Mouse (Mus musculus): Measurements from ENCODE around the gene Rnf157. TPM values are rescaled to one million over a fixed set of nuclear protein-coding genes. Genes with fewer than 3 reads are reported as not detected.

Rnf157 gene
- polyA plus RNA-seq (2012; rRNA removed): 3.1 and 5.1 TPM in 2 replicates

GRCm38 (mm10) chr11:116412904-116413630 lies at the start of gene Rnf157:
Rnf157 (minus strand) TSS chr11:116413032.

DNA sequence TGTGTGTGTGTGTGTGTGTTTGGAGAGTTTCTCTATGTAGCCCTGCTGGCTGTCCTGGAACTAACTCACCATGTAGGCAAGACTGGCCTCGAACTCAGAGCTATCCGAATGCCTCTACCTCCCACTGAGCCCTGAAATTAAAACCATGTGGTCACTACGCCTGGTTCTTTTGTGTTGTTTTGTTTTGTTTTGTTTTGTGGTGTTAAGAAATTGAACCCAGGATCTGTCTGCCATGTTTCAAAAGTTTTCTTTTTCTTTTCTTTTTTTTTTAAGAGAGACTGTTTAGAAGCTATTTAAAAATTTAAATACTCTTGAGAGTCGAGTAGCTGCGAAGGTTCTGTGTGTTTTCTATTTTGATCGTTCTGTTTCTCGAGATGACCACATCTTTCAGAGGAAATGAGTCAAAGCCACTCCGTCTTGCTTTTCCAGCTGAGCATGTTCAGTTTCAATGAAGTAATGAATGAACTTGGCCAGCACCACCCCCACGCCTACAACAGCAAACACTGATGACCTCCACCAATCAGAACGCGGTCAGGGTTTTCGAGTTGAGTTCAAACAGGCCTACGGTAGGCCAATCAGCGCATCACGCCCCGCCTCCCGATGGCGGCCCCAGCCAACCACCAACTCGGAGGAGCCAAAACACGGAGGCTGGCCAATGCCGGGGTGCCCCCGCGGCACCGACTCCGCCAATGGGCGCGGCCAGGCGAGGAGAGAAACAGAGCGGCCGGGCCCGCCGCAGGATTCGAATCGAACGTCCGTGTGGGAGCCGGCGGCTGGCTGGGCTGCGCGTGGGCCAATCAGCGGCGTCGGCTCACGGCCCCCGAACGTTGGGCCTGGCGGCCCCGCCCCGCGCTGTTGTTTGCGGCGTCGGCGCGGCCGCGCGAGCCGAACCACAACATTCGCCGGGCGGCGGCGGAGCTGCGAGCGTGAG lies 20.8 kb upstream of the Rnf157 start, which contains the start of gene Ubald2:
Ubald2 (plus strand) TSS at position 739 of the 931 bp plus-strand sequence.

GRCm38 (mm10) chr11:116335244-116336036 lies 77.4 kb downstream of the Rnf157 start, which contains the start of gene Foxj1:
Foxj1 (minus strand) TSS chr11:116335399.

DNA sequence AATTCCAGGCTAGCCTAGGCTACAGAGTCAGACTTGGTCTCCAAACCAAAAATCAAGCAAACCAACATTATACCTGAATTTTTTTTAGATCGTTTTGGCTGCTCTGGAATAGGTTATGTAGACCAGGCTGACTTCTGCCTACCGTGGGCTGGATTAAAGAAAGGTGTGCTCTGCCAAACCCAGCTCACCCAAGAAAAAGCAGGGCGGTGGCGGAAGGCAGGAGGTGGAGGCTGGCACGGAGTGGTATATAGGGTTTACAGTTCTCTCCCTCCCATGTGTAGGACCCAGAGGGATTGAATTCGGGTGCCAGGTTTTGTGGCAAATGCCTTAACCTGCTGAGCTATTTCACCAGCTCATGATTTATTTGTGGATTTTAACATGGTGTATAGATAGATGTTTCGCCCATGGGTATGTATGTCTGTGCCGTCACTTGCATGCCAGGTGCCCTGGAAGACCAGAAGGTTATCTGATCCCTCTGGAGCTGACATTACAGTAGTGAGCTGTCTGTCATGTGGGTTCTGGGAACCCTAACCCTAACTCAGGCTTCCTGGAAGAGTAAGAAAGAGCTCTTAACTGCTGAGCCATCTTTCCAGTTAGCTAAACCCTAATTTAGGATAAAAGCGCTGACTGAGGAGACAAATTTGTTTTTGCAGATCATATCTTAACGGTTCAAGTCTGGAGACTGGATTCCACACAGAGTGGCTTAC lies 105.7 kb downstream of the Rnf157 start, which contains the start of gene Exoc7:
Exoc7 (minus strand) TSS at position 215 of the 707 bp plus-strand sequence.

Other genes with a start within 250 kb of the Rnf157 start
- gene Fbf1, start 244.9 kb downstream of the Rnf157 start, polyA plus RNA-seq (2012; rRNA removed): 12.7 and 13.8 TPM in 2 replicates
- 38.5 and 41.2 TPM in 2 replicates for gene Ten1, start 214.2 kb downstream of the Rnf157 start, polyA plus RNA-seq (2012; rRNA removed)
- gene Acox1, start 214.0 kb downstream of the Rnf157 start, polyA plus RNA-seq (2012; rRNA removed): 78.2 and 84.8 TPM in 2 replicates
- gene Evpl, start 175.0 kb downstream of the Rnf157 start, polyA plus RNA-seq (2012; rRNA removed): 13.5 and 16.2 TPM in 2 replicates
- gene Srp68, start 138.8 kb downstream of the Rnf157 start, polyA plus RNA-seq (2012; rRNA removed): 35.2 and 35.5 TPM in 2 replicates
- 6.3 and 13.7 TPM in 2 replicates for gene Galr2, start 132.1 kb downstream of the Rnf157 start, polyA plus RNA-seq (2012; rRNA removed)
- gene Exoc7, start 105.8 kb downstream of the Rnf157 start, polyA plus RNA-seq (2012; rRNA removed): 28.0 and 29.4 TPM in 2 replicates
- 0.79 and 1.2 TPM in 2 replicates for gene Foxj1, start 77.6 kb downstream of the Rnf157 start, polyA plus RNA-seq (2012; rRNA removed)
- 217 and 367 TPM in 2 replicates for gene Ubald2, start 21.1 kb upstream of the Rnf157 start, polyA plus RNA-seq (2012; rRNA removed)
- 0.07 and 0.08 TPM in 2 replicates for gene Qrich2, start 53.2 kb upstream of the Rnf157 start, polyA plus RNA-seq (2012; rRNA removed)
- gene Prpsap1, start 81.2 kb upstream of the Rnf157 start, polyA plus RNA-seq (2012; rRNA removed): 170 and 195 TPM in 2 replicates
- gene Sphk1, start 117.9 kb upstream of the Rnf157 start, polyA plus RNA-seq (2012; rRNA removed): 9.2 and 9.5 TPM in 2 replicates
- gene Ube2o, start 168.4 kb upstream of the Rnf157 start, polyA plus RNA-seq (2012; rRNA removed): 12.1 and 13.3 TPM in 2 replicates
- gene Aanat, start 173.4 kb upstream of the Rnf157 start, polyA plus RNA-seq (2012; rRNA removed): not detected in 2 replicates
- gene Rhbdf2, start 214.0 kb upstream of the Rnf157 start, polyA plus RNA-seq (2012; rRNA removed): 38.9 and 40.1 TPM in 2 replicates
- gene Prcd, start 240.5 kb upstream of the Rnf157 start, polyA plus RNA-seq (2012; rRNA removed): 0.60 and 0.79 TPM in 2 replicates
- 43.5 and 44.8 TPM in 2 replicates for gene Cygb, start 241.3 kb upstream of the Rnf157 start, polyA plus RNA-seq (2012; rRNA removed)

Data from colon, adult 2 months (tissue).